Mouse (Mus musculus): ENCODE results near the gene Dnaic1.

The Dnaic1 gene

GRCm38 (mm10) chr4:41569411-41569885 lies at the start of gene Dnaic1, which contains the start of gene Fam219a:
TSS of gene Dnaic1 (plus strand) at chr4:41569775.
TSS of gene Fam219a (minus strand) at chr4:41569538.
- peak; percentile 99 for DNase-seq (ENCODE audit: low spot score)

GRCm38 (mm10) chr4:41520641-41521040 lies 48.9 kb upstream of the Dnaic1 start:
- DNase-seq (ENCODE audit: low spot score) = no peak

GRCm38 (mm10) chr4:41522136-41522535 lies 47.4 kb upstream of the Dnaic1 start:
- DNase-seq (ENCODE audit: low spot score) = no peak

- peak; percentile 22 for DNase-seq (ENCODE audit: low spot score)
Measured at GRCm38 (mm10) chr4:41522788-41523187, 46.8 kb upstream of the Dnaic1 start.

GRCm38 (mm10) chr4:41523839-41524238 lies 45.7 kb upstream of the Dnaic1 start:
- no peak for DNase-seq (ENCODE audit: low spot score)

GRCm38 (mm10) chr4:41524829-41525228 lies 44.7 kb upstream of the Dnaic1 start:
- DNase-seq (ENCODE audit: low spot score) = no peak

GRCm38 (mm10) chr4:41526553-41526952 lies 43.0 kb upstream of the Dnaic1 start:
- no peak for DNase-seq (ENCODE audit: low spot score)

- no peak for DNase-seq (ENCODE audit: low spot score)
Measured at GRCm38 (mm10) chr4:41527076-41527475, 42.5 kb upstream of the Dnaic1 start.

- no peak for DNase-seq (ENCODE audit: low spot score)
Measured at GRCm38 (mm10) chr4:41527996-41528395, 41.6 kb upstream of the Dnaic1 start.

- DNase-seq (ENCODE audit: low spot score) = no peak
Measured at GRCm38 (mm10) chr4:41532420-41532819, 37.2 kb upstream of the Dnaic1 start.

- DNase-seq (ENCODE audit: low spot score) = no peak
Measured at GRCm38 (mm10) chr4:41534866-41535265, 34.7 kb upstream of the Dnaic1 start.

GRCm38 (mm10) chr4:41542136-41542535 lies 27.4 kb upstream of the Dnaic1 start:
- no peak for DNase-seq (ENCODE audit: low spot score)

- no peak for DNase-seq (ENCODE audit: low spot score)
Measured at GRCm38 (mm10) chr4:41545985-41546384, 23.6 kb upstream of the Dnaic1 start.

- DNase-seq (ENCODE audit: low spot score) = no peak
Measured at GRCm38 (mm10) chr4:41547086-41547485, 22.5 kb upstream of the Dnaic1 start.

- peak; percentile 68 for DNase-seq (ENCODE audit: low spot score)
Measured at GRCm38 (mm10) chr4:41552529-41552928, 17.0 kb upstream of the Dnaic1 start.

GRCm38 (mm10) chr4:41553116-41553515 lies 16.5 kb upstream of the Dnaic1 start:
- no peak for DNase-seq (ENCODE audit: low spot score)

- DNase-seq (ENCODE audit: low spot score) = no peak
Measured at GRCm38 (mm10) chr4:41554994-41555663, 14.4 kb upstream of the Dnaic1 start.

- DNase-seq (ENCODE audit: low spot score) = no peak
Measured at GRCm38 (mm10) chr4:41556311-41556953, 13.1 kb upstream of the Dnaic1 start.

GRCm38 (mm10) chr4:41557092-41557491 lies 12.5 kb upstream of the Dnaic1 start:
- no peak for DNase-seq (ENCODE audit: low spot score)

GRCm38 (mm10) chr4:41563297-41563696 lies 6.3 kb upstream of the Dnaic1 start:
- no peak for DNase-seq (ENCODE audit: low spot score)

- DNase-seq (ENCODE audit: low spot score) = no peak
Measured at GRCm38 (mm10) chr4:41566123-41566522, 3.5 kb upstream of the Dnaic1 start.

GRCm38 (mm10) chr4:41568239-41568638 lies 1.3 kb upstream of the Dnaic1 start:
- DNase-seq (ENCODE audit: low spot score) = no peak

GRCm38 (mm10) chr4:41568682-41569410 lies 729 bp upstream of the Dnaic1 start:
- DNase-seq (ENCODE audit: low spot score) = peak; percentile 30

Data from T-cell, adult 2 months (primary cell).